Mouse (Mus musculus) E14TG2a.4 (cell line): ENCODE results near the gene Nprl3.

Experiments used
- CTCF ChIP-seq: conservative IDR thresholded peaks from 2 replicates; pipeline ENCODE4 v1.5.1; 2014; ENCODE audit warnings: low read length
- NANOG ChIP-seq: IDR thresholded peaks from 2 replicates; pipeline ENCODE4 v1.6.1; 2014; ENCODE audit warnings: borderline replicate concordance, low read length, mixed read lengths
- POU5F1 ChIP-seq: IDR thresholded peaks from 2 replicates; pipeline ENCODE4 v1.6.1; 2014; ENCODE audit warnings: low read length, borderline replicate concordance

DNA sequence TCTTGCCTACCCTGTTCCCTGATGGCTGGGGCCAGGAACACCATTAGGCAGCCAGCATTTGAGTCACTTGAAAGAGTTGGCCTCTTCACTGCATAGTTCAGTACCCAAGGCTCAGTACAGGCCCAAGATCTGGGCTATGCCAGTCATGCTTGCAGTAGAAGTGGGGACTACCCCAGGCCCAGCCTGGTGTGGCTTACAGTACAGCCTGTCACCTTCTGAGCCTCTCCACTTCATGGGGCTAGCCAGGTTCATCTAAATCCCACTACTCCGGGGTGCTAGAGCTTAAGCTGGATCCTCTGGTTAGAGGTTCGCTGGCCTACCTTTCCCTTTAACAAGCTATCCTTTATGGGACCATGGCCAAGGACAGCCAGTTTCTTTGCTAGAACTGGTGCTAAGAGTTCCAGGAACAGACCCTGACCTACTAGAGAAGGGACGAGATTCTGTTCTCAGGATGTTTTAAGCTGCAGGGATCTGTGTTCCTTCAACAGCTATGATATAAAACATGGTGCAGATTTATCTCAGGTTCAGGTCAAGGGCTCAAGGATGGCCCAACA, 39.1 kb downstream of the Nprl3 start:
- TF ChIP-seq CTCF (no peak), POU5F1 (no peak), NANOG (no peak)
